Mouse (Mus musculus) kidney, postnatal 0 days (tissue): ENCODE results near the gene Rell1. TPM values are rescaled to one million over a fixed set of nuclear protein-coding genes. Genes with fewer than 3 reads are reported as not detected.
A peak's percentile ranks its signal among the peaks of the same experiment; 100 is the strongest.

ENCODE experiments used
- ATAC-seq: fragments of 200-750 bp; cut with Nextera tagmentation; replicated peaks from 2 replicates; pipeline ENCODE4 v1.8.0; 2017; ENCODE audit warnings: low read depth, moderate number of reproducible peaks, moderate TSS enrichment, moderate library complexity; ENCODE audit not compliant: low FRiP score
- DNase-seq: peaks from one replicate; pipeline ENCODE4 v3.0.0-alpha.2; 2016; ENCODE audit warnings: low spot score
- H3K27ac ChIP-seq: fragments of 300-500 bp; sonication (generic); 2 replicates; pipeline ENCODE4 v1.5.1; 2014; ENCODE audit warnings: mild to moderate bottlenecking
- H3K27me3 ChIP-seq: fragments of 300-500 bp; sonication (generic); 2 replicates; pipeline ENCODE4 v1.6.1; 2014; ENCODE audit warnings: low read length, mixed read lengths; ENCODE audit not compliant: insufficient read depth
- H3K36me3 ChIP-seq: fragments of 300-500 bp; sonication (generic); 2 replicates; pipeline ENCODE4 v1.6.1; 2014; ENCODE audit warnings: low read length, mixed read lengths; ENCODE audit not compliant: insufficient read depth
- H3K4me1 ChIP-seq: fragments of 300-500 bp; sonication (generic); replicated peaks from 2 replicates; pipeline ENCODE4 v1.6.1; 2014; ENCODE audit warnings: antibody characterized with exemption, low read length, mixed read lengths; ENCODE audit not compliant: insufficient read depth
- H3K4me2 ChIP-seq: fragments of 300-500 bp; sonication (generic); 2 replicates; pipeline ENCODE4 v1.6.1; 2014; ENCODE audit warnings: mild to moderate bottlenecking, low read length, moderate library complexity, mixed read lengths
- H3K4me3 ChIP-seq: fragments of 300-500 bp; sonication (generic); replicated peaks from 2 replicates; pipeline ENCODE4 v1.5.1; 2014; ENCODE audit warnings: low read depth, low read length
- H3K9ac ChIP-seq: fragments of 300-500 bp; sonication (generic); 2 replicates; pipeline ENCODE4 v1.6.1; 2014; ENCODE audit warnings: low read depth, low read length
- H3K9me3 ChIP-seq: fragments of 300-500 bp; sonication (generic); replicated peaks from 2 replicates; pipeline ENCODE4 v1.6.1; 2016; ENCODE audit warnings: low read length, inconsistent platforms, mixed read lengths
- CTCF ChIP-seq: IDR thresholded peaks from 2 replicates; pipeline ENCODE4 v1.5.1; 2016; ENCODE audit warnings: antibody characterized with exemption, low read depth, mild to moderate bottlenecking, moderate library complexity
- WGBS: fragments of 180-500 bp; shearing (Covaris S2); extraction: QIAGEN DNeasy Blood & Tissue Kit; methylation state at CpG from one replicate; pipeline ENCODE4 v1.1.7; 2014; 5-methylcytosine and 5-hydroxymethylcytosine counted together
- polyA plus RNA-seq: library from polyadenylated mRNA; unstranded; fragments of >200 nt; fragmentation: Nextera tagmentation; extraction: Ambion mirVana; gene quantifications from 2 replicates; pipeline ENCODE4 v1.2.1, GENCODE M21; 2015

Gene Rell1
- polyA plus RNA-seq, 1 experiment from 2014 or later = 25.5 TPM

GRCm38 (mm10) chr5:63957607-63958006 lies 11.1 kb downstream of the Rell1 start:
- TF ChIP-seq CTCF = no peak
- 62% methylated on average over 8 of the region's 8 CpGs for whole genome bisulfite sequencing
- Histone ChIP-seq H3K9me3 (no peaks in the 10 kb centered on the region), H3K4me2 (no peak overlapping the region), H3K9ac (no peak overlapping the region), H3K4me3 (no peak overlapping the region), H3K27me3 (no peaks in the 10 kb centered on the region), H3K4me1 (no peaks in the 10 kb centered on the region), H3K36me3 (no peaks in the 10 kb centered on the region), H3K27ac (no peak overlapping the region)
- ATAC-seq = no peak
- DNase-seq = no peak

GRCm38 (mm10) chr5:63956411-63956810 lies 12.3 kb downstream of the Rell1 start:
- 79% methylated on average over 11 of the region's 11 CpGs for WGBS
- no peak for TF ChIP-seq CTCF
- Histone ChIP-seq H3K27ac (no peak overlapping the region), H3K9ac (no peak overlapping the region), H3K4me3 (no peak overlapping the region), H3K4me2 (no peak overlapping the region), H3K27me3 (no peaks in the 10 kb centered on the region), H3K4me1 (peaks cover 2% of the 10 kb centered on the region; the same call in 1 of the 2 replicates), H3K9me3 (no peaks in the 10 kb centered on the region), H3K36me3 (no peaks in the 10 kb centered on the region)
- no peak for ATAC-seq
- no peak for DNase-seq

- H3K27ac ChIP-seq = no peak overlapping the region
- WGBS = 81% methylated on average over 15 of the region's 15 CpGs
- TF ChIP-seq CTCF = no peak
- no peak overlapping the region for H3K4me2 ChIP-seq
- DNase-seq = no peak
- no peak for ATAC-seq
- no peaks in the 10 kb centered on the region for H3K27me3 ChIP-seq
- no peaks in the 10 kb centered on the region for H3K9me3 ChIP-seq
- no peak overlapping the region for H3K4me3 ChIP-seq
- H3K36me3 ChIP-seq = no peaks in the 10 kb centered on the region
- peaks cover 13% of the 10 kb centered on the region for H3K4me1 ChIP-seq
- H3K9ac ChIP-seq = no peak overlapping the region
These were observed 15.2 kb downstream of the Rell1 start for GRCm38 (mm10) chr5:63953401-63954032.

- ATAC-seq = no peak
- Histone ChIP-seq H3K4me2 (peak overlapping the region; percentile 5; the same call in 1 of the 2 replicates), H3K9me3 (no peaks in the 10 kb centered on the region), H3K4me3 (no peak overlapping the region), H3K4me1 (peaks cover 14% of the 10 kb centered on the region), H3K36me3 (no peaks in the 10 kb centered on the region), H3K9ac (no peak overlapping the region), H3K27me3 (no peaks in the 10 kb centered on the region), H3K27ac (peak overlapping the region; percentile 31; the same call in 1 of the 2 replicates)
- TF ChIP-seq CTCF = no peak
- WGBS = 41% methylated on average over 6 of the region's 6 CpGs
- no peak for DNase-seq
These were observed 16.7 kb downstream of the Rell1 start for GRCm38 (mm10) chr5:63952039-63952438.

DNA sequence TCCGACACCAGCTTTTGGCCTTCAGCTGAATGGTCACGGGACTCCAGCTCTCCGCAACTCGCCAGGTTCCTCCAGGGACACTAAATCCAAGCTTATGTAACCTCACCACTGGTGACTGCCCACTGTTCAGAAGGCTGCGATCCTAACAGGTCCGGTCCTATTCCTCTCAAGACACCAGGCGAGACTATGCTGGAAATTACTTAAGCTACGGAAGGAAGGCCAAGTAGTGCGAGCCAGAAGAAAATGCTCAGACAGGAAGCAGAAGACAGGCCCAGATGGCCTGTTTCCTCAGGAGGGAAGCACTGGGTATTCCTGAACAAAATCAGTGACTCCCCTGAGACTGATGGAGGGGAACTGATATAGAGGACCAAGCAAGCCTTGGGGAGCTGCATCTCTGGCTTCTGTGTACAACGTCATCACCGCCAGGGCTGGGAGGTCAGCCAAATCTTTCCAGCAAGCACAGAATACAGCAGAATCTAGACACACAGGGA lies 17.2 kb downstream of the Rell1 start:
- no peak for TF ChIP-seq CTCF
- DNase-seq (peak; percentile 77), ATAC-seq (no peak)
- H3K4me2 ChIP-seq = peak overlapping the region; percentile 5; the same call in 1 of the 2 replicates
- peak overlapping the region; percentile 42 for H3K27ac ChIP-seq
- no peaks in the 10 kb centered on the region for H3K36me3 ChIP-seq
- H3K4me3 ChIP-seq = no peak overlapping the region
- H3K9ac ChIP-seq = no peak overlapping the region
- 63% methylated on average over 11 of the region's 11 CpGs for WGBS
- no peaks in the 10 kb centered on the region for H3K9me3 ChIP-seq
- no peaks in the 10 kb centered on the region for H3K27me3 ChIP-seq
- H3K4me1 ChIP-seq = peaks cover 14% of the 10 kb centered on the region

DNA sequence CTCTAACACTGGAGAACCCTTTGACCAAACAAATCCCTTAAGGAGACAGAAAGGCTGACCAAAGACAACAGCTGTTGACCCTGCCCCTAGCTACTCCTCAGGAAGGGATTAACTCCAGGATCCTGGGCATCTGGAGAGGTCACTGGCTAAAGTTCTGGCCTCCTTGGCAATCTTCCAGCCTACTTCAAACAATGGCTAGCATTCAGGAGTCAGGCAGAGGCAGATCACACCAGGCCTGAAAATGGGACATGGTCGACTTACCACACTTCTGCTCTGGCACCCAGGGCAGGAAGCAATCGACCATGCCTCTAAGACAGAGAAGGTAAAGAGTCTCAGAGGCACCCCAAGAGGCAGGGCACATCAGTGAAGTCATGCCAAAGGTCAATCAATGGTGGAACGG lies 19.5 kb downstream of the Rell1 start:
- no peak overlapping the region for H3K9ac ChIP-seq
- no peak overlapping the region for H3K4me2 ChIP-seq
- DNase-seq (peak; percentile 62), ATAC-seq (peak; percentile 68)
- TF ChIP-seq CTCF = no peak
- H3K4me1 ChIP-seq = peaks cover 14% of the 10 kb centered on the region
- H3K9me3 ChIP-seq = no peaks in the 10 kb centered on the region
- H3K27ac ChIP-seq = 0 out of 2 replicates have a peak overlapping the region, but pooled peaks have one; percentile 8
- no peaks in the 10 kb centered on the region for H3K27me3 ChIP-seq
- 10% methylated on average over 3 of the region's 3 CpGs for WGBS
- H3K4me3 ChIP-seq = no peak overlapping the region
- no peaks in the 10 kb centered on the region for H3K36me3 ChIP-seq
